Mouse (Mus musculus) large intestine, adult 2 months (tissue): ENCODE data around the gene Magel2. TPM values are rescaled to one million over a fixed set of nuclear protein-coding genes. Genes with fewer than 3 reads are reported as not detected.

Experiments
- DNase-seq: peaks from one replicate; pipeline ENCODE4 v3.0.0-alpha.2; 2012; ENCODE audit warnings: low read depth, low spot score
- whole genome bisulfite sequencing: fragments of 180-500 bp; shearing (Covaris S2); methylation state at CpG from one replicate; pipeline ENCODE4 v1.1.7; 2018; 5-methylcytosine and 5-hydroxymethylcytosine counted together
- polyA plus RNA-seq: library from polyadenylated mRNA; depleted of rRNA; stranded (reverse); fragments of >200 nt; gene quantifications from 2 replicates; pipeline ENCODE4 v1.2.3, GENCODE M21; 2012; rRNA removed

Magel2 gene
- polyA plus RNA-seq = not detected in 2 replicates

- 24% methylated on average over 31 of the region's 31 CpGs for WGBS
- DNase-seq = no peak
Observed at GRCm38 (mm10) chr7:62376510-62377304, at the start of gene Magel2. Gene Magel2 (plus strand): TSS chr7:62377010.

- 5% methylated on average over 1 of the region's 1 CpGs for WGBS
- no peak for DNase-seq
Observed at GRCm38 (mm10) chr7:62345411-62345810, 31.4 kb upstream of the Magel2 start.

- 64% methylated on average over 1 of the region's 1 CpGs for WGBS
- DNase-seq = no peak
Observed at GRCm38 (mm10) chr7:62346269-62346668, 30.5 kb upstream of the Magel2 start, which contains the start of gene Ndn. Gene Ndn (plus strand): TSS chr7:62346569.

- DNase-seq = no peak
- WGBS = 21% methylated on average over 42 of the region's 42 CpGs
Observed at GRCm38 (mm10) chr7:62348106-62348803, 28.6 kb upstream of the Magel2 start.

GRCm38 (mm10) chr7:62348804-62349190, 28.0 kb upstream of the Magel2 start:
- WGBS = 45% methylated on average over 17 of the region's 17 CpGs
- no peak for DNase-seq

- 56% methylated on average over 8 of the region's 8 CpGs for WGBS
- no peak for DNase-seq
Observed at GRCm38 (mm10) chr7:62351266-62351665, 25.5 kb upstream of the Magel2 start.

- DNase-seq = no peak
- WGBS = 38% methylated on average over 7 of the region's 7 CpGs
Observed at GRCm38 (mm10) chr7:62365039-62365636, 11.7 kb upstream of the Magel2 start.

- WGBS = 75% methylated on average over 8 of the region's 8 CpGs
- no peak for DNase-seq
Observed at GRCm38 (mm10) chr7:62366730-62367129, 10.1 kb upstream of the Magel2 start.

GRCm38 (mm10) chr7:62375658-62376057, 1.2 kb upstream of the Magel2 start:
- no peak for DNase-seq
- WGBS = 28% methylated on average over 4 of the region's 4 CpGs

GRCm38 (mm10) chr7:62377313-62377712, 503 bp downstream of the Magel2 start:
- no peak for DNase-seq
- 30% methylated on average over 14 of the region's 14 CpGs for WGBS

- 88% methylated on average over 9 of the region's 9 CpGs for WGBS
- DNase-seq = no peak
Observed at GRCm38 (mm10) chr7:62378529-62378928, 1.7 kb downstream of the Magel2 start.

- 7% methylated on average over 2 of the region's 2 CpGs for WGBS
- DNase-seq = no peak
Observed at GRCm38 (mm10) chr7:62382391-62382790, 5.6 kb downstream of the Magel2 start.

GRCm38 (mm10) chr7:62388291-62388690, 11.5 kb downstream of the Magel2 start:
- no peak for DNase-seq
- WGBS = 39% methylated on average over 4 of the region's 4 CpGs

- DNase-seq = no peak
- WGBS = 32% methylated on average over 1 of the region's 1 CpGs
Observed at GRCm38 (mm10) chr7:62392202-62392601, 15.4 kb downstream of the Magel2 start.

GRCm38 (mm10) chr7:62406573-62407050, 29.8 kb downstream of the Magel2 start:
- 47% methylated on average over 19 of the region's 19 CpGs for WGBS
- DNase-seq = no peak

GRCm38 (mm10) chr7:62407803-62408202, 31.0 kb downstream of the Magel2 start:
- WGBS = 68% methylated on average over 3 of the region's 3 CpGs

GRCm38 (mm10) chr7:62415222-62415621, 38.4 kb downstream of the Magel2 start:
- DNase-seq = no peak
- WGBS = 66% methylated on average over 1 of the region's 1 CpGs

More at GRCm38 (mm10) chr7:62407803-62408202, 31.0 kb downstream of the Magel2 start:
- no peak for DNase-seq

- no peak for DNase-seq
Observed at GRCm38 (mm10) chr7:62416173-62416572, 39.4 kb downstream of the Magel2 start.

GRCm38 (mm10) chr7:62418346-62418745, 41.5 kb downstream of the Magel2 start:
- no peak for DNase-seq
- 76% methylated on average over 9 of the region's 9 CpGs for WGBS

- DNase-seq = no peak
- WGBS = 61% methylated on average over 17 of the region's 17 CpGs
Observed at GRCm38 (mm10) chr7:62419105-62419492, 42.3 kb downstream of the Magel2 start.
